Mouse (Mus musculus): ENCODE measurements around the gene Gsta3. TPM values are rescaled to one million over a fixed set of nuclear protein-coding genes. Genes with fewer than 3 reads are reported as not detected.
"Not testable (repeated sequence)": the region's sequence is repeated elsewhere in the genome, so short reads cannot be mapped to it uniquely, and the experiment has no call there.

The Gsta3 gene
- 1 to 10 TPM in 1 of 2 experiments, under 1 TPM in 1; 0.52 to 2.4 TPM for total RNA-seq (2021)

- intact Hi-C loops (cut with DNase I): no loop called here
- DNase-seq (ENCODE audit: low spot score in 2 of 2): no peak
Measured at GRCm38 (mm10) chr1:21239911-21240898, at the start of gene Gsta3. Gene Gsta3 (plus strand): TSS chr1:21240589.

DNA sequence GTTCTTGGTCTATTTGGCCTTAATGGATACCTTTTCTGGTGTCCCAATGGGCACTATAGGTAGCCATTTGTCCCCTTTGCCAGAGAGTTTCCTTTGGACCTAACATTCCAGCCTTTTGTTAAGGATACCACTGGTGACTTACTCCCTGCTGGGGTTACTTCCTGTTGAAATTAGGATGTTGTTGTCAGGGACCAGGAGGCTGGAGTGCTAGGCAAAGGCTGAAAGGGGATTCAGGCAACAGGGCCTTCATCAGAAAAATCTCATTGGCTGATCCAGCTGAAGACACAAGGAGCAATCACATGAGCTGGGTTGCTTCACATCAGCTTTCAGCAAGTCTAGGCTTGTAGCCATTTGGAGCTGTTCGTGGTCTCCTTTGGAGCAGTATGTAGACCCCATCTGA, 34.1 kb upstream of the Gsta3 start:
- DNase-seq (ENCODE audit: low spot score in 2 of 2): no peak
- intact Hi-C loops (cut with DNase I): loop anchor here (1.0 kb wide), 1 partner anchor 75 kb away; no protein-coding TSS in a partner anchor

GRCm38 (mm10) chr1:21213537-21213936, 26.9 kb upstream of the Gsta3 start:
- DNase-seq (ENCODE audit: low spot score in 2 of 2): not testable (repeated sequence)
- intact Hi-C loops (cut with DNase I): loop anchor here (2.0 to 10.0 kb wide), 2 partner anchors 49 to 65 kb away; no protein-coding TSS in a partner anchor

- DNase-seq (ENCODE audit: low spot score in 2 of 2): peak in 1 of 2 experiments; percentile 26
- intact Hi-C loops (cut with DNase I): loop anchor here (2.0 to 10.0 kb wide), 2 partner anchors 49 to 65 kb away; no protein-coding TSS in a partner anchor
Measured at GRCm38 (mm10) chr1:21213991-21214692, 26.2 kb upstream of the Gsta3 start.

DNA sequence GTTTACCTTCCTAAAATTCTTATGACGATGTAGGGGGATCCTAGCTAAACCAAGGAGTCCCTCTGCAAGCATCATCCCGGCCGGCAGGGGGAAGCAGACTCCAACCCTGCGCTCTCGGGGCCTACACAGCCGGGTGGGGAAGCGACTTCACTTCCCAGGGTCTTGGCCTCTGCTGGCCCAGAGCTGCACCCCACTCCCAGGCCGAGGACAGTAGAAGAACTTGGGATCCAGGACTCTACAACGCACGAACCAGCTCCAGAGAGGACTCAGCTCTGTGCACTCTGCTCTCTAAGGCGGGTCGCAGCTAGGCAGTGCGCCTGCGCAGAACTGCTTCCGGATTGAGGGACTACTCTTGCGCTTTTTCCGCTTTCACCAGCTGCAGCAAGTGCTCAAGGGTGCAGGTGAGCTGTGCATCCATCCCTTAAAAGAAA, 21.9 kb upstream of the Gsta3 start, which contains the start of gene Tmem14a:
Tmem14a (plus strand) TSS at position 87 of the 431 bp plus-strand sequence.
- peak; percentile 89 for DNase-seq (ENCODE audit: low spot score in 2 of 2)
- intact Hi-C loops (cut with DNase I): loop anchor here (1.0 to 10.0 kb wide), 4 partner anchors 53 to 1048 kb away; no protein-coding TSS in a partner anchor

- intact Hi-C loops (cut with DNase I): no loop called here
- no peak for DNase-seq (ENCODE audit: low spot score in 2 of 2)
Measured at GRCm38 (mm10) chr1:21227756-21228395, 12.5 kb upstream of the Gsta3 start.

DNA sequence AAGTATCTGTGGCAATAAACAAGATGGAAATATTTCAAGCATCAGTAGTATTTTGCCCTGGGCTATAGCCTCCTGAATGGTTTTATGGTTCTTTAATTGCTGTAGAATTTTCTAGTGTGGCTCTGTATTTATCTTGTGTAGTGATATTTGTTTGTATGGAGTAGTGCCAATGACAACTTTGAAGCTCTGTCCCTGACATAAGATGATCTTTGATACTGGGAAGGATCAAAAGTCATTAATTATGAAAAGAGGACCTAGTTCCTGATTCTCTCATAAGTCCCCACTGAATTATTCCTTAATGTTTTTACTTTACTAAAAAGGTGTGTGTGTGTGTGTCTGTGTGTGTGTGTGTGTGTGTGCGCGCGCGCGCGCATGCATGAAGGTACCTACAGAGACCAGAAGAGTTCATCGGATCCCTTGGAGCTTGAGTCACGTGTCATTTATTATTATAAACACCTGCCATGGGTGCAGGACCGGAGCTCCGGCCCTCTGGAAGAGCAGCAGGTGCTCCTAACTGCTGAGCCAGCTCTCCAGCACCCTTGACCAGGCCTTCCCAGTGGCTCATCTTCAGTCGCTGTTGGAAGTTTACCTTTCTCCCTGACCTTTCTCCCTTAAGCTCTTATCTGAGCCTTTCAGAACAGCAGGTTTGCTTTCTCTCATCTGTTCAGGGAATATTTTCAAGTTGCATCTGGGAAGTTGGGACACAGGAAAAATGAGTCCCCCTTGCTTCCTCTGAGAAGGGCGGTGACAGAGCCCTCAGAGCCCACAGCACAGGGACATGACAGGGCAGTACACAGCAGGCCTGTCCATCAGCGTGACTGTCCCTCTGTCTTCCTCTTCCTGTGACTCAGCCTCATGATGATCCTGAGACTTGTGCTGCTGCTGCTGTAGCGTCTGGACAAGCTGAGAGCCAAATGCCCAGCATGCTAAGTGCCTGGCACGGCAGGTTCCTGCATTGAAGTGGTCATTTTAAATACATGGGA, 11.4 kb upstream of the Gsta3 start:
- DNase-seq (ENCODE audit: low spot score in 2 of 2); intact Hi-C loops (cut with DNase I): not testable (repeated sequence)

DNA sequence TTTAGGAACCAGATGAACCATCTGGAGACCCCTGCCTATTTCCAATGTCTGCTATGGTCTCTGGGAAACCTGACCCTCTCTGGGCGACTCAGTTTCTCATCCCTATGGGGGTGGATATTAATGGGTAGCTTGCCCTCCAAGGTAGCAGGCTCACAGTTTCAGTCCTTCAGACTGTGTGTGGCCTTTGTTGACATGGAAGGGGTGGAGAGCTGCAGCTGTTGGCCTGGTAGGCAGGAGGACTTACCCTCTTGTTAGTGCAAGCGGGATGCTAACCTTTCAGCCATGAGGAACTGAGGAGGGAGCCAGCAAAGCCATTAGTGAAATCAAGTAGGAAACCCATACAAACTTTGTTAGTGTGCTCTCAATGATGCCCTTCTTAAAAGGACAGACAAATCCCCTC, 10.0 kb upstream of the Gsta3 start:
- intact Hi-C loops (cut with DNase I): no loop called here
- DNase-seq (ENCODE audit: low spot score in 2 of 2): no peak

- intact Hi-C loops (cut with DNase I): no loop called here
- peak; percentile 25 to 45 for DNase-seq (ENCODE audit: low spot score in 2 of 2)
Measured at GRCm38 (mm10) chr1:21231744-21232464, 8.5 kb upstream of the Gsta3 start.

DNA sequence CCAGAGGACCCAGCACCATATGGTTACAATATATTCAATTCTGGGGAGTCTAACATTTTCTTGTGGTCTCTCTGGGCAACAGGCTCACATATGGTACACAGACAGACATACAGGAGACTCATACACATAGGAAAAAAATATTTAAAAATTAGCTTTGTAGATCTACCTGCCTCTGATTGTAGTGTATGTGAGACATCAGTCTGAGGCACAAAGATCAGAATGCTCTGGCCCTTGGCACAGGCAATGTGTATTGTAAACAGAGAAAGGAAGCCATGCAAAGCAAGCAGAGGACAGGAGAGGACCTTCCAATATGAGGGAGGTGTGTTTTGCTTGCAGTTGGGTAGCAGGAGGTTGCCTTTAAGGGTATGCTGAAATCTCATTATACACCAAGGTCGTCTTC, 7.9 kb upstream of the Gsta3 start:
- no peak for DNase-seq (ENCODE audit: low spot score in 2 of 2)
- intact Hi-C loops (cut with DNase I): no loop called here

- DNase-seq (ENCODE audit: low spot score in 2 of 2): no peak
- intact Hi-C loops (cut with DNase I): no loop called here
Measured at GRCm38 (mm10) chr1:21235359-21235758, 5.0 kb upstream of the Gsta3 start.

GRCm38 (mm10) chr1:21241096-21241495, 707 bp downstream of the Gsta3 start:
- DNase-seq (ENCODE audit: low spot score in 2 of 2): no peak
- intact Hi-C loops (cut with DNase I): no loop called here

DNA sequence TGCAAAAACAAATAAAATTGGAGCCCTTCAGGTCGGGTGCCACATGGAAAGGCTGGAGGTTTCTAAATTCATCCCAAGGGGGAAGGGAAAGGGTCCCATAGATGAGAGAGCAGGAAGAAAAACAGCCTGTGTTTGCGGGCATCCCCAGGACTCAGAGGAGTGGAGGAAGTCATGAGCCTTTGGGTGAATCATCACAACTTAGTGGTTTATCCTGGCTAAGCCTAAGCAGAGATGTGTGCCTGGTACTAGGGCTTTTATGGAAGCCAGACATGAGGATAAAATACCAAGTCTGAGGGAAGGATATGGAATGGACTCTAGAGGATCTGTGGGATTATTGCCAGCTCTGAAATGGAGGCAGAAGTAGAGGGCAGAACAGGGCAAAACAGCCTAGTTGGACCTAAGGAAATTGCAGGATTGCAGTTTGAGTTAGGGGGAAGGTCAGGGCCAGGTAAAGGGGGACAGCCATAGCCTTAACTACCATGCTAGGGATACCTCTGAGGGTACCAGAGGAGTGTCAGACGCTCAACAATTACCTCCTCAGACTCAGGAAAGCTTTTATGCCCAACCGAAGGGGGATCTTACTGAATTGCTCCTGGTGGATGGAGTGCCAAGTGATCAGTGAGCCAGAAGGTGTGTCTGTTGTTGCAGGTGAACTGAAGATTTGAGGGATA, 4.0 kb downstream of the Gsta3 start:
- DNase-seq (ENCODE audit: low spot score in 2 of 2): no peak
- intact Hi-C loops (cut with DNase I): no loop called here

DNA sequence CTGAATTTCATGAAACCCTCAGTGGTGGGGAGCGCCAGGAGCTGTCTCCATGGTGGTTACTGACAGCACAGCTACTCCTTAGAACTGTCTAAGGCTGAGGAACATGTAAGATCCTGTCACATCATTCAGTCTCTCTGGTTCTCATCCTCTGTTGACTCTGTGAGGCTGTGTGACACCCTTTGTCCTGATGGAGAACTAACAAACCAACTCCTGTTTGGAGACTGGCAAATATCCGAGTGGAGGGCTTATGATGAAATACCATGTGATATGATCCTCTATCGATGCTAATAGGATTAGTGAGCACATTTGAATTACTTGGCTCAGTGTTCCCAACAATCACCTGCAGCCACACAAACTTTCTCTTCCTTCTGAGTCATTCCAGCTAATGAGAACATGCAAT, 5.7 kb downstream of the Gsta3 start:
- intact Hi-C loops (cut with DNase I): no loop called here
- DNase-seq (ENCODE audit: low spot score in 2 of 2): no peak

DNA sequence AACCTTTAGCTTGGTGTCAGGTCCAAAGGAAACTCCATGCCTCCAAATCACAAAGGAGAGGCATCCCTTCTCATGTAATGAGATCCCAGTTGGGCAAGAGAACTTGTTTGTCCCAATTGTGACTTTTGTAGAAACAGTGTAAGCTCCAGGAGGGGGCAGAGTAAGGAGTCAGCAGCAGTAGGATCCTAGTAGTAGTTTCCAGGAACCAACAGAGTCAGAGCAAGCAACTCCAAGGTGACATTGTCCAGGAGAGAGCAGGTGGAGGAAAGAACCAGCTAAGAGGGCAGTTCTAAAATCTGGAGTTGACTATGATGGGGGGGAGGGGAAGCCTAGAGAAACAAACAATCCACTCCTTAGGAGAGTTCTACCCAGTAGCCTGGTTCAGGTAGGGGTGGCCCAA, 7.5 kb downstream of the Gsta3 start:
- intact Hi-C loops (cut with DNase I): no loop called here
- DNase-seq (ENCODE audit: low spot score in 2 of 2): no peak

DNA sequence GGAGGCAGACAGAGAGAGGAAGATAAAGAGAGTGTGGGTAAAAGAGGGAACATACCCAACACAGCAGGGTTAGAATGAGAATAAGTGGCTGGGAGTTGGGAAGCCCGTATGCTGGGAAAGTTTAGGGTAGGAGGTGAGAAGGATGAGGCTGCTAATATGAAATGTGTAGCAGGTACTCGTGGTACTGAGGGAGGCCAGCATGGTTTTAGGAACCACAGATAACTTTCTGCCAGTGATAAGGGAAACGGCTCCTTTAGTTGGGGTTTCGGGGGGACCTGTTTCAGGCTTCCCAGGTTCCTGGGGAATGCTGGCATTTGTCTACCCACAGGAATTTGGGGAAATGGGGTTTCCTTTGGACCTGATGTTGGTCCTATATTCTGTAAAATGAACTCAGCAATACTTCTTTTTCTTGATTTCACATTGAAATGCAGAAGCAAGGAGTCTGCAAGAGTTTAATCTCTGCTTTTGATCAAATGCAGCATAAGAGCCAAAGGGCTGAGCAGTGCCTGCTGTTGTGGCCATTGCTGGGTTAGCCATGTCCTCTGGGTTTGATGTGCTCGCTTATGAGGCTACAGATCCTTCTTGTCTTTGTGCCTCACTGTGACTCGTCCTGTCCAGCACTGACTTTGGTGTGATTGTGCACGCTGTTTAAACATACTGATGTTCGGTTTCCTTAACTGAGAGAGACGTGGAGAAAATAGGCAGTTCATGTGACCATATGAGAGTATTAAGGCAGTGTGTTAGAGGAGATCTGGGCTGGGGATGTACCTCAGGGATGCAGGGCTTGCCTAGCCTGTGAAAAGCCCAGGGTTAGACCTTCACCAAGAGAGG, 8.4 kb downstream of the Gsta3 start:
- intact Hi-C loops (cut with DNase I): no loop called here
- peak in 1 of 2 experiments; percentile 7 for DNase-seq (ENCODE audit: low spot score in 2 of 2)

GRCm38 (mm10) chr1:21251661-21252060, 11.3 kb downstream of the Gsta3 start:
- intact Hi-C loops (cut with DNase I): no loop called here
- DNase-seq (ENCODE audit: low spot score in 2 of 2): no peak

Data from left cerebral cortex, postnatal 36 days (tissue).